8 mouse cellular contexts compared by ENCODE assay signal in genomic region chr7:89526731-89527429, GRCm38 (mm10). TPM values are rescaled to one million over a fixed set of nuclear protein-coding genes. Genes with fewer than 3 reads are reported as not detected.
DNase-seq lines count a peak whose midpoint lies in the region; ATAC-seq and TF ChIP-seq lines count a peak whose summit lies in the region.

Prss23 (minus strand) TSS chr7:89527187.

- intact Hi-C loops in gastrocnemius, postnatal 36 days (cut with DNase I): loop anchor here (5.0 kb wide), 1 partner anchor 100 kb away; no protein-coding TSS in a partner anchor

- H3K36me3 ChIP-seq in intestine, embryonic 16.5 days (ENCODE audit: control insufficient read depth, insufficient read depth, low read length): no peaks in the 10 kb centered on the region

- no peak for DNase-seq in lung, adult 2 months
- DNase-seq in lung, postnatal 4 days: no peak
- DNase-seq in gastrocnemius, postnatal 36 days: no peak
- DNase-seq in c-Kit-positive CD71-positive TER-119-positive erythroid progenitor cells, embryonic 14.5 days (ENCODE audit: low spot score): no peak
- no peak for DNase-seq in right cerebral cortex, adult 18-20 months
- DNase-seq in spleen, adult 12 weeks (ENCODE audit: low spot score): no peak

- no peaks in the 10 kb centered on the region for H3K9me3 ChIP-seq in intestine, embryonic 16.5 days (ENCODE audit: control insufficient read depth, low read length)

- WGBS in lung, adult 2 months: 81% methylated on average over 16 of the region's 16 CpGs
- WGBS in intestine, embryonic 16.5 days: 55% methylated on average over 16 of the region's 16 CpGs

- ATAC-seq in intestine, embryonic 16.5 days: no peak

- H3K27ac ChIP-seq in brown adipose tissue, adult 24 weeks (replicated peaks; ENCODE audit: low read depth, low read length): no peak within 1 kb of the TSS
- no peak within 1 kb of the TSS for H3K27ac ChIP-seq in intestine, embryonic 16.5 days (ENCODE audit: low read length)

- 0 out of 2 replicates have a peak within 1 kb of the TSS, but pooled peaks have one; percentile 25 for H3K9ac ChIP-seq in intestine, embryonic 16.5 days (ENCODE audit: low read depth, low read length)

- no peak for TF ChIP-seq POLR2A in lung, adult 2 months (IDR thresholded peaks at IDR 0.05; ENCODE audit: borderline replicate concordance, extremely low read depth, low read depth, low read length)

- no peaks in the 10 kb centered on the region for H3K4me1 ChIP-seq in lung, adult 2 months (ENCODE audit: control insufficient read depth, insufficient read depth, low read length)
- H3K4me1 ChIP-seq in brown adipose tissue, adult 24 weeks (ENCODE audit: control insufficient read depth, insufficient read depth, insufficient read length, low read length): no peaks in the 10 kb centered on the region
- H3K4me1 ChIP-seq in intestine, embryonic 16.5 days (ENCODE audit: control insufficient read depth, insufficient read depth, low read length): no peaks in the 10 kb centered on the region

- no peak within 1 kb of the TSS for H3K4me3 ChIP-seq in lung, adult 2 months (replicated peaks; ENCODE audit: extremely low read depth, low read depth, low read length)
- H3K4me3 ChIP-seq in brown adipose tissue, adult 24 weeks (ENCODE audit: insufficient read depth, low read depth, low read length): no peak within 1 kb of the TSS
- no peak within 1 kb of the TSS for H3K4me3 ChIP-seq in intestine, embryonic 16.5 days (ENCODE audit: low read length)

- no peak within 1 kb of the TSS for H3K4me2 ChIP-seq in intestine, embryonic 16.5 days (ENCODE audit: low read depth, low read length)

- H3K27me3 ChIP-seq in intestine, embryonic 16.5 days (replicated peaks; ENCODE audit: control insufficient read depth, insufficient read depth, low read length): no peaks in the 10 kb centered on the region

- no peak for TF ChIP-seq CTCF in lung, adult 2 months (IDR thresholded peaks at IDR 0.05; ENCODE audit: insufficient read depth, low read length)

RNA-seq across cellular contexts. Expression of gene Prss23, which starts in this region (rescaled TPM):
- 91.3 and 104 TPM in 2 replicates for polyA plus RNA-seq in lung, adult 2 months (2012; rRNA removed)
- polyA plus RNA-seq in brown adipose tissue, adult 24 weeks (2012; ENCODE audit: insufficient read depth, insufficient read length, missing spikeins): 20.7 and 20.8 TPM in 2 replicates
- total RNA-seq in gastrocnemius, postnatal 36 days (2021): 10 to 100 TPM; 45.7 to 60.5 TPM
- 84.9 and 86.9 TPM in 2 replicates for polyA plus RNA-seq in intestine, embryonic 16.5 days (2015; fragmentation: Nextera tagmentation; extraction: Ambion mirVana)
